In genomic region chrX:56730828-56731305, GRCm38 (mm10) we compare ENCODE assay signal across 8 mouse cellular contexts. TPM values are rescaled to one million over a fixed set of nuclear protein-coding genes. Genes with fewer than 3 reads are reported as not detected.
DNase-seq lines count a peak whose midpoint lies in the region; ATAC-seq lines count a peak whose summit lies in the region.

No protein-coding gene starts in this region.

- peak overlapping the region; percentile 66 for H3K9ac ChIP-seq in lung, embryonic 16.5 days (ENCODE audit: low read length)
- H3K9ac ChIP-seq in intestine, embryonic 15.5 days, result peak overlapping the region; percentile 34
- H3K9ac ChIP-seq in neural tube, embryonic 14.5 days (replicated peaks; ENCODE audit: low read depth, low read length), result peak overlapping the region; percentile 58

- no peaks in the 10 kb centered on the region for H3K9me3 ChIP-seq in lung, embryonic 16.5 days (ENCODE audit: control insufficient read depth, low read length)
- H3K9me3 ChIP-seq in intestine, embryonic 15.5 days, result no peaks in the 10 kb centered on the region
- H3K9me3 ChIP-seq in neural tube, embryonic 14.5 days (ENCODE audit: control insufficient read depth, low read length), result no peaks in the 10 kb centered on the region

- ATAC-seq in lung, embryonic 16.5 days (ENCODE audit: low read depth), result peak; percentile 27
- peak; percentile 41; the same call in 1 of the 2 replicates for ATAC-seq in intestine, embryonic 15.5 days
- ATAC-seq in neural tube, embryonic 14.5 days (ENCODE audit: low read depth), result peak; percentile 47

- peak overlapping the region; percentile 63 for H3K4me3 ChIP-seq in lung, embryonic 16.5 days (ENCODE audit: low read length)
- H3K4me3 ChIP-seq in intestine, embryonic 15.5 days (replicated peaks), result peak overlapping the region; percentile 51
- peak overlapping the region; percentile 53 for H3K4me3 ChIP-seq in neural tube, embryonic 14.5 days (ENCODE audit: low read depth, low read length)

- peak overlapping the region; percentile 72 for H3K27ac ChIP-seq in lung, embryonic 16.5 days (ENCODE audit: low read length)
- no peak overlapping the region for H3K27ac ChIP-seq in intestine, embryonic 15.5 days
- H3K27ac ChIP-seq in neural tube, embryonic 14.5 days (ENCODE audit: low read depth, low read length), result peak overlapping the region; percentile 78

- H3K36me3 ChIP-seq in lung, embryonic 16.5 days (ENCODE audit: control insufficient read depth, insufficient read depth, low read length), result no peaks in the 10 kb centered on the region
- H3K36me3 ChIP-seq in intestine, embryonic 15.5 days, result no peaks in the 10 kb centered on the region
- H3K36me3 ChIP-seq in neural tube, embryonic 14.5 days (ENCODE audit: control insufficient read depth, insufficient read depth, low read length), result no peaks in the 10 kb centered on the region

- H3K4me2 ChIP-seq in lung, embryonic 16.5 days (ENCODE audit: low read depth, low read length), result peak overlapping the region; percentile 57
- H3K4me2 ChIP-seq in intestine, embryonic 15.5 days (replicated peaks), result peak overlapping the region; percentile 68
- H3K4me2 ChIP-seq in neural tube, embryonic 14.5 days (ENCODE audit: low read depth, low read length), result peak overlapping the region; percentile 46

- no peaks in the 10 kb centered on the region for H3K27me3 ChIP-seq in lung, embryonic 16.5 days (ENCODE audit: control insufficient read depth, insufficient read depth, low read depth, low read length)
- H3K27me3 ChIP-seq in intestine, embryonic 15.5 days (replicated peaks), result no peaks in the 10 kb centered on the region
- H3K27me3 ChIP-seq in neural tube, embryonic 14.5 days (ENCODE audit: control insufficient read depth, insufficient read depth, low read length), result no peaks in the 10 kb centered on the region

- WGBS in lung, embryonic 16.5 days, result 26% methylated on average over 8 of the region's 10 CpGs
- WGBS in intestine, embryonic 15.5 days, result 21% methylated on average over 10 of the region's 10 CpGs
- whole genome bisulfite sequencing in neural tube, embryonic 14.5 days, result 23% methylated on average over 10 of the region's 10 CpGs

- peak; percentile 49 for DNase-seq in cerebellum, adult 8-10 months
- DNase-seq in cerebellum, adult 11-12 months, result no peak
- DNase-seq in lung, postnatal 14 days, result no peak
- DNase-seq in urinary bladder, postnatal 25 days (ENCODE audit: low spot score), result no peak
- no peak for DNase-seq in layer of hippocampus, postnatal 14 days (ENCODE audit: low spot score in 2 of 2)

- H3K4me1 ChIP-seq in lung, embryonic 16.5 days (replicated peaks; ENCODE audit: control insufficient read depth, insufficient read depth, low read length), result peaks cover 4% of the 10 kb centered on the region; the same call in 1 of the 2 replicates
- H3K4me1 ChIP-seq in intestine, embryonic 15.5 days (replicated peaks), result no peaks in the 10 kb centered on the region
- no peaks in the 10 kb centered on the region for H3K4me1 ChIP-seq in neural tube, embryonic 14.5 days (ENCODE audit: control insufficient read depth, insufficient read depth, low read length)

RNA-seq across cellular contexts. Expression of gene Fhl1, which starts 0.7 kb away (rescaled TPM):
- polyA plus RNA-seq in lung, embryonic 16.5 days (2015; fragmentation: Nextera tagmentation; extraction: Ambion mirVana), result 545 and 603 TPM in 2 replicates
- 47.0 and 54.3 TPM in 2 replicates for polyA plus RNA-seq in intestine, embryonic 15.5 days (2015; fragmentation: Nextera tagmentation; extraction: Ambion mirVana)
- polyA plus RNA-seq in neural tube, embryonic 14.5 days (2014; fragmentation: Nextera tagmentation; extraction: Ambion mirVana), result 216 and 247 TPM in 2 replicates
- 100 to 1,000 TPM; 108 to 124 TPM for total RNA-seq in layer of hippocampus, postnatal 14 days (2021)
